Mouse (Mus musculus): ENCODE results near the gene Psmd14. TPM values are rescaled to one million over a fixed set of nuclear protein-coding genes. Genes with fewer than 3 reads are reported as not detected.

The Psmd14 gene
- polyA plus RNA-seq, 1 experiment: 70.8 TPM

GRCm38 (mm10) chr2:61765526-61765925 lies 54.0 kb downstream of the Psmd14 start:
- TF ChIP-seq CTCF (IDR thresholded peaks at IDR 0.05; ENCODE audit: control insufficient read depth, insufficient read depth, low read length): no peak
- no peak overlapping the region for H3K27ac ChIP-seq (ENCODE audit: control insufficient read depth, insufficient read depth, low read depth, low read length, poor library complexity)
- WGBS: 74% methylated on average over 4 of the region's 4 CpGs
- no peaks in the 10 kb centered on the region for H3K4me1 ChIP-seq (ENCODE audit: control insufficient read depth, insufficient read depth, low read length)
- no peak overlapping the region for H3K4me3 ChIP-seq (replicated peaks; ENCODE audit: control insufficient read depth, low read depth, low read length)

GRCm38 (mm10) chr2:61780794-61781193 lies 69.3 kb downstream of the Psmd14 start:
- TF ChIP-seq CTCF (IDR thresholded peaks at IDR 0.05; ENCODE audit: control insufficient read depth, insufficient read depth, low read length) (no peak), POLR2A (IDR thresholded peaks at IDR 0.05; ENCODE audit: borderline replicate concordance, control insufficient read depth, low read depth, low read length) (no peak)
- H3K4me3 ChIP-seq (replicated peaks; ENCODE audit: control insufficient read depth, low read depth, low read length): no peak overlapping the region
- no peak overlapping the region for H3K27ac ChIP-seq (ENCODE audit: control insufficient read depth, insufficient read depth, low read depth, low read length, poor library complexity)
- H3K4me1 ChIP-seq (ENCODE audit: control insufficient read depth, insufficient read depth, low read length): no peaks in the 10 kb centered on the region

- H3K4me3 ChIP-seq (replicated peaks; ENCODE audit: control insufficient read depth, low read depth, low read length): no peak overlapping the region
- TF ChIP-seq POLR2A (IDR thresholded peaks at IDR 0.05; ENCODE audit: borderline replicate concordance, control insufficient read depth, low read depth, low read length) (no peak), CTCF (IDR thresholded peaks at IDR 0.05; ENCODE audit: control insufficient read depth, insufficient read depth, low read length) (no peak)
- no peak overlapping the region for H3K27ac ChIP-seq (ENCODE audit: control insufficient read depth, insufficient read depth, low read depth, low read length, poor library complexity)
- WGBS: 89% methylated on average over 5 of the region's 5 CpGs
- H3K4me1 ChIP-seq (ENCODE audit: control insufficient read depth, insufficient read depth, low read length): no peaks in the 10 kb centered on the region
Observed at GRCm38 (mm10) chr2:61794960-61795359, 83.5 kb downstream of the Psmd14 start.

DNA sequence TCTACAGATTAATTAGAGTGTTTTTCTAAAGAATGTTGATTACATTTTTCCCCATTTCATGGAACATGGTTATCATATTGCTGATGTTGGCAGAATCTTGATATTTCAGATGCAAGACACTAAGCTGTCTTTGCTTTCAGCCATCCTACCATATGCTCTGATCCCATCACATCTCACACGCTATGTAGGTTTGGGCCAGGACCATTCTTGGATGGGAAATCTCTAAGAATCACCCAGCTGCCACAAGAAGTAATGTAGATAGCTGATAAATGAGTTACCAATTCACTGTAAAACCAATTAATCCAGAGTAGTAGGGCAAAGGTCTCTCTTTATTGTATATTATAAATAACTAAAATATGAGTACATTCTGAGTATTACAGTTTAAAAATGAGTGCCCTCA lies 86.6 kb downstream of the Psmd14 start:
- TF ChIP-seq CTCF (IDR thresholded peaks at IDR 0.05; ENCODE audit: control insufficient read depth, insufficient read depth, low read length): no peak
- Histone ChIP-seq H3K4me3 (replicated peaks; ENCODE audit: control insufficient read depth, low read depth, low read length) (no peak overlapping the region), H3K4me1 (ENCODE audit: control insufficient read depth, insufficient read depth, low read length) (no peaks in the 10 kb centered on the region), H3K27ac (ENCODE audit: control insufficient read depth, insufficient read depth, low read depth, low read length, poor library complexity) (no peak overlapping the region)
- 91% methylated on average over 1 of the region's 1 CpGs for WGBS

GRCm38 (mm10) chr2:61802656-61803251 lies 91.3 kb downstream of the Psmd14 start, which contains the start of gene Tbr1:
Tbr1 (plus strand) TSS chr2:61802930.
- no peak within 1 kb of the TSS for H3K27ac ChIP-seq (ENCODE audit: control insufficient read depth, insufficient read depth, low read depth, low read length, poor library complexity)
- no peak within 1 kb of the TSS for H3K4me3 ChIP-seq (replicated peaks; ENCODE audit: control insufficient read depth, low read depth, low read length)
- TF ChIP-seq CTCF (IDR thresholded peaks at IDR 0.05; ENCODE audit: control insufficient read depth, insufficient read depth, low read length) (no peak), POLR2A (IDR thresholded peaks at IDR 0.05; ENCODE audit: borderline replicate concordance, control insufficient read depth, low read depth, low read length) (no peak)
- 39% methylated on average over 11 of the region's 11 CpGs for WGBS
- H3K4me1 ChIP-seq (ENCODE audit: control insufficient read depth, insufficient read depth, low read length): no peaks in the 10 kb centered on the region; the same call in 1 of the 2 replicates

DNA sequence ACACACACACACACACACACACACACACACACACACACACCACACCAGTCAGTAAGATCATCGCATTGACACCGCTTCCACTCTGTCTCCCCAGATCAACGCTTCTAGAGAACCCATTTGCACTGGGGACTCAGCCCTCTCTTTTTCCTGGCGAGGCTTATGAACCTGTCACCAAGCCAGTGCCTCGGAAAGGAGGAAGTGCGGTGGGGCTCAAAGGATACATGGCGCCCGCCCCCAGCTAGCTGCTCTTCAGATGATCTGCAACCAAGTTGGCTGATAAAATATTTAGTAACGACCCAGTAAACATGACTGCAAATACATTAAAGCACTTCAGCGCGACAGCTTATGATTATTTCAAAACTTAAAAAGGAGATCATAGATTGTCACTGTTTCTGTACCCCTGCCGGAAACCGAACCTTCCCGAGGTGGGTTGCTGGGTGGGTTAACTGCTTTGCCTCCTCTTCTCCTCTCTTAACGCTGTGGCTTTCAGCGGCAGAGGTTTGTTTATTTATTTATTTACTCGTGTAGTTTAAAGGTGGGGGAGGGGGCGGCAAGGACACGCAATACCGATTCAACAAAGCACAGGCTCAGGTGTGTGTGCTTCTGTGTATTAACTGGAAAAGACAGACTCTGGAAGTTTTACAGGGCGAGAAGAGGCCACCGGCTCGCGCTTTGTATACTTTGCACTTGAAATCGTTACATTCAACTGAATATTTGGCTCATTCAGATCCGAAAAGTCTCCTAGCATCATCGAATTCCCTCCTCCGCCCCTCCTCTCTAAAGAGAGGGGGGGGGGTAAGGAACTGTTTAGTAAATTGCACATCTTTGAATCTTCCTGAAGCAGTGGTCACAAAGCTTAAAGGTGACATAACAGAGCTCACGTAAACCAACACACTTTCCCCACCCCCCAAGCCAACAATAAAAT lies 92.2 kb downstream of the Psmd14 start:
- no peak overlapping the region for H3K4me3 ChIP-seq (replicated peaks; ENCODE audit: control insufficient read depth, low read depth, low read length)
- H3K4me1 ChIP-seq (ENCODE audit: control insufficient read depth, insufficient read depth, low read length): no peaks in the 10 kb centered on the region; the same call in none of the 2 replicates
- TF ChIP-seq POLR2A (IDR thresholded peaks at IDR 0.05; ENCODE audit: borderline replicate concordance, control insufficient read depth, low read depth, low read length) (no peak), CTCF (IDR thresholded peaks at IDR 0.05; ENCODE audit: control insufficient read depth, insufficient read depth, low read length) (no peak)
- 3% methylated on average over 29 of the region's 29 CpGs for WGBS
- no peak overlapping the region for H3K27ac ChIP-seq (ENCODE audit: control insufficient read depth, insufficient read depth, low read depth, low read length, poor library complexity)

GRCm38 (mm10) chr2:61804382-61804840 lies 92.9 kb downstream of the Psmd14 start:
- no peaks in the 10 kb centered on the region; the same call in none of the 2 replicates for H3K4me1 ChIP-seq (ENCODE audit: control insufficient read depth, insufficient read depth, low read length)
- no peak overlapping the region for H3K4me3 ChIP-seq (replicated peaks; ENCODE audit: control insufficient read depth, low read depth, low read length)
- H3K27ac ChIP-seq (ENCODE audit: control insufficient read depth, insufficient read depth, low read depth, low read length, poor library complexity): no peak overlapping the region
- WGBS: 5% methylated on average over 10 of the region's 10 CpGs
- no peak for TF ChIP-seq POLR2A (IDR thresholded peaks at IDR 0.05; ENCODE audit: borderline replicate concordance, control insufficient read depth, low read depth, low read length)
- TF ChIP-seq CTCF (IDR thresholded peaks at IDR 0.05; ENCODE audit: control insufficient read depth, insufficient read depth, low read length): no peak

- no peak overlapping the region for H3K4me3 ChIP-seq (replicated peaks; ENCODE audit: control insufficient read depth, low read depth, low read length)
- 6% methylated on average over 39 of the region's 39 CpGs for WGBS
- no peak overlapping the region for H3K27ac ChIP-seq (ENCODE audit: control insufficient read depth, insufficient read depth, low read depth, low read length, poor library complexity)
- no peaks in the 10 kb centered on the region; the same call in none of the 2 replicates for H3K4me1 ChIP-seq (ENCODE audit: control insufficient read depth, insufficient read depth, low read length)
- no peak for TF ChIP-seq POLR2A (IDR thresholded peaks at IDR 0.05; ENCODE audit: borderline replicate concordance, control insufficient read depth, low read depth, low read length)
- TF ChIP-seq CTCF (IDR thresholded peaks at IDR 0.05; ENCODE audit: control insufficient read depth, insufficient read depth, low read length): no peak
Observed at GRCm38 (mm10) chr2:61804841-61805540, 93.5 kb downstream of the Psmd14 start.

Measured in bone marrow, adult 2 months (tissue).